Mouse (Mus musculus) midbrain, embryonic 11.5 days (tissue): Measurements from ENCODE around the gene Fbh1. TPM values are rescaled to one million over a fixed set of nuclear protein-coding genes. Genes with fewer than 3 reads are reported as not detected.
"Not testable (repeated sequence)": the region's sequence is repeated elsewhere in the genome, so short reads cannot be mapped to it uniquely, and the experiment has no call there.

ENCODE experiments used
- ATAC-seq: fragments of 200-750 bp; cut with Nextera tagmentation; 2 replicates; pipeline ENCODE4 v1.8.0; 2017; ENCODE audit warnings: moderate TSS enrichment, moderate library complexity; ENCODE audit not compliant: low FRiP score
- DNase-seq: peaks from one replicate; pipeline ENCODE4 v3.0.0; 2015; ENCODE audit warnings: low spot score; ENCODE audit errors: missing footprints
- H3K27ac ChIP-seq: fragments of 300-500 bp; sonication (generic); 2 replicates; pipeline ENCODE4 v1.5.1; 2014; ENCODE audit warnings: low read depth, low read length
- H3K27me3 ChIP-seq: fragments of 300-500 bp; sonication (generic); 2 replicates; pipeline ENCODE4 v1.6.1; 2014; ENCODE audit warnings: mild to moderate bottlenecking, low read length, moderate library complexity, mixed read lengths; ENCODE audit not compliant: control insufficient read depth, insufficient read depth
- H3K36me3 ChIP-seq: fragments of 300-500 bp; sonication (generic); 2 replicates; pipeline ENCODE4 v1.6.1; 2014; ENCODE audit warnings: mild to moderate bottlenecking, low read length, moderate library complexity, mixed read lengths; ENCODE audit not compliant: control insufficient read depth, insufficient read depth
- H3K4me1 ChIP-seq: fragments of 300-500 bp; sonication (generic); 2 replicates; pipeline ENCODE4 v1.6.1; 2014; ENCODE audit warnings: low read length; ENCODE audit not compliant: control insufficient read depth, insufficient read depth
- H3K4me2 ChIP-seq: fragments of 300-500 bp; sonication (generic); 2 replicates; pipeline ENCODE4 v1.6.1; 2014; ENCODE audit warnings: mild to moderate bottlenecking, moderate library complexity
- H3K4me3 ChIP-seq: fragments of 300-500 bp; sonication (generic); 2 replicates; pipeline ENCODE4 v1.5.1; 2014; ENCODE audit warnings: low read depth, low read length
- H3K9ac ChIP-seq: fragments of 300-500 bp; sonication (generic); 2 replicates; pipeline ENCODE4 v1.6.1; 2014; ENCODE audit warnings: low read length
- H3K9me3 ChIP-seq: fragments of 300-500 bp; sonication (generic); 2 replicates; pipeline ENCODE4 v1.6.1; 2016; ENCODE audit warnings: low read length; ENCODE audit not compliant: control insufficient read depth
- WGBS: fragments of 180-500 bp; shearing (Covaris S2); extraction: QIAGEN DNeasy Blood & Tissue Kit; methylation state at CpG from one replicate; pipeline ENCODE4 v1.1.7; 2014; 5-methylcytosine and 5-hydroxymethylcytosine counted together
- polyA plus RNA-seq: library from polyadenylated mRNA; unstranded; fragments of >200 nt; fragmentation: Nextera tagmentation; extraction: Ambion mirVana; gene quantifications from 2 replicates; pipeline ENCODE4 v1.2.1, GENCODE M21; 2014

Gene Fbh1
- polyA plus RNA-seq, 1 experiment from 2014 or later: 134 TPM

DNA sequence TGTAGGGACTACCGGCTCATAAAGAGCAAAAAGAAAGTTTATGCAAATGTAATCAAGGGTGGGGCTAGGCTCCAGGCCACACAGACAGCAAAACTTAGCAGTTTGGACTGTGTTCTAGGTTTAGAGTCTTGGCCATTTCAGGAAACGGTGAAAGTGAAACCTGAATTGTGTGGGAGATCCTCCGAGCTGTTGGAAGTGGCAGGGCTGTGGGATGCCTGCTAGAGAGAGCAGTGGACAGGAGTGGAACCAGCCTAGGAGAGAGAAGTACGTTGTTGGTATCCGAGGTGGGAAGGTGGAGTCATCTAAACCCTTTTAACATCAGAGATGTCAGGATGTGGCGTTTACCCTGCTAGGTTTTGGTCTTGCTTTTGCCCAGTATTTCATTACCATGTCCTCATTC lies 41.5 kb downstream of the Fbh1 start:
- H3K4me3 ChIP-seq: no peak overlapping the region
- no peak overlapping the region for H3K4me2 ChIP-seq
- no peak overlapping the region for H3K9ac ChIP-seq
- H3K27ac ChIP-seq: no peak overlapping the region
- H3K4me1 ChIP-seq: no peaks in the 10 kb centered on the region
- DNase-seq (no peak), ATAC-seq (no peak)
- H3K9me3 ChIP-seq: no peaks in the 10 kb centered on the region
- WGBS: 81% methylated on average over 6 of the region's 6 CpGs
- no peaks in the 10 kb centered on the region for H3K27me3 ChIP-seq
- H3K36me3 ChIP-seq: peaks cover 4% of the 10 kb centered on the region

DNA sequence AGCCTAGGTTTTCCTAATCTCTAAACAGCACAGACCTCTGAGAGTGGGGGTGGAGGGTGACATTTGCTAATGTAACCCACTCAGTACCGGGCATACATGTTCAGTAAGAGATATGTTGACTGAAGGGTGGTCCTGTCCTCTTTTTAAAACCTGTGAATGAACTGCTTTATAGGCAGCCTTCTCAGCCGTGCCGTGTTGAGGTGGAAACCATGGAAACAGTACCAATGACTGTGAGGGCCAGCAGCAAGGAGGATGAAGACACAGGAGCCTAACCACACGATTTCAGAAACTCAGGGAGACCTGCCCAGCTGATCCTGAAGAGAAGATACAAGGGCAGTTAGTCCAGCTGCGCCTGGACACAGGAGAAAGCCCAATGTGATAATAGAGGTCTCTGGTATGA lies 44.4 kb downstream of the Fbh1 start:
- no peak for ATAC-seq
- Histone ChIP-seq H3K9ac (no peak overlapping the region), H3K36me3 (peaks cover 3% of the 10 kb centered on the region; the same call in 1 of the 2 replicates), H3K4me1 (no peaks in the 10 kb centered on the region), H3K4me3 (no peak overlapping the region), H3K9me3 (no peaks in the 10 kb centered on the region), H3K27ac (no peak overlapping the region), H3K27me3 (no peaks in the 10 kb centered on the region), H3K4me2 (no peak overlapping the region)
- no peak for DNase-seq
- 63% methylated on average over 5 of the region's 5 CpGs for WGBS

DNA sequence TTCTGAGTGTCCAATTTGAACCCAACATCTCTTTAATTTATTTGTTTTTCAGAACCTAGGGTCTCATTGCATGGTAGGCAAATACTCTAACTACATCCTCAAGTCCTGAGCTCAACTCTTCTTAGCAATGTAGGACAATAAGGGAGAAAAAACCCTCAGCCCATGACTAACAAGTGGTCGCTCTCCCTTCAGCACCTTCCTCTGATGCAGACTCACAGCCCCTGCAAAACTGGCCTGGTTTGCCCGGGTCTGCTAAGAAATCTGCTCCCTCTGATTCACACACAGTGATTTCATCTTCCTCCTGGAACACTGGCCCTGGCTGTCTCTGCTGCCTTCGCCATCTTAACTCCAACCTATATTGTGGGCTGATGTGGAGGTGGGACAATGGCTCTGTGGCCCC lies 48.3 kb downstream of the Fbh1 start:
- no peak for DNase-seq
- 56% methylated on average over 3 of the region's 3 CpGs for WGBS

DNA sequence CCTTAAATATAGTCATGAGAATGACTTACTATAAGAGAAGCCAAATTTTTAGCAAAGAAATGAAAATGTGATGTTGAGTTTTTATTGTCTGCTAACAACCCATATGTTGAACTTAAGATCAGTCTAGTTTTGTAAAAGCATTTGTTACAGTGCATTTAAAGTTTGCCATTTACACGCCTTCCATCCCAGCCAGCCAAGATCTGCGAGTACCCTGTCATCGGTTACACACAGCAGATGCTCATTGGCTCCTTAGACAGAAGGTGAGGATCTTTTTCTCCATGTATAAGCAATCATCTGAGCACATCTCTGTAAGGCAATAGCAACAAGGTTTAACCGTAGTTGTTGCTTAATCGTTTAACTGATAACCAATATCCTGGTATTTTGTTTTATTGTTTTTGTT lies 49.8 kb downstream of the Fbh1 start:
- DNase-seq: no peak
- Histone ChIP-seq H3K4me1 (no peaks in the 10 kb centered on the region), H3K4me3 (no peak overlapping the region), H3K36me3 (no peaks in the 10 kb centered on the region), H3K9ac (no peak overlapping the region), H3K9me3 (no peaks in the 10 kb centered on the region), H3K27me3 (no peaks in the 10 kb centered on the region), H3K27ac (no peak overlapping the region), H3K4me2 (no peak overlapping the region)
- no peak for ATAC-seq
- WGBS: 92% methylated on average over 5 of the region's 5 CpGs

More for the DNA sequence above, 48.3 kb downstream of the Fbh1 start:
- H3K4me2 ChIP-seq: no peak overlapping the region
- no peak overlapping the region for H3K9ac ChIP-seq
- H3K9me3 ChIP-seq: no peaks in the 10 kb centered on the region
- no peak overlapping the region for H3K27ac ChIP-seq
- no peaks in the 10 kb centered on the region for H3K27me3 ChIP-seq
- ATAC-seq: no peak
- H3K36me3 ChIP-seq: no peaks in the 10 kb centered on the region
- H3K4me3 ChIP-seq: no peak overlapping the region
- H3K4me1 ChIP-seq: no peaks in the 10 kb centered on the region

DNA sequence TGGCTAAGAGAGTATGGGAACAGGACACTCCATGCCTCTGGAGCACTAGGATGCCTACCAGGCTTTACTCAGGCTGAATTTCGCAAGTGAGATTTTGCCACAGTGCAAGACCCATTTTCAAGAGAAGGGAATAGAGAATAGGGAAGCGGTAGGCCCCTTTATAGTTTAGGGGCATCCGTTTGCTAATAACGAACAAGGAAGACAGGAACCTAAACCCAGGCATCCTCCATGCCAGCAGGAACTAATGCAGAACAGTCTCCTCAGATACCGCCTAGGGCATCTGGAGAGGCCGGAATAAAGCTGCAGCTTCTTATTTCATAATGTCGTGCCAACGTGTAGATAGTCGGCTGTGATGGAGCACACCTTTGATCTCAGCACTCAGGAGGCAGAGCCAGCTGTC lies 54.8 kb downstream of the Fbh1 start:
- no peak overlapping the region for H3K4me3 ChIP-seq
- no peak overlapping the region for H3K27ac ChIP-seq
- ATAC-seq (no peak), DNase-seq (no peak)
- H3K36me3 ChIP-seq: no peaks in the 10 kb centered on the region
- H3K9me3 ChIP-seq: no peaks in the 10 kb centered on the region
- 90% methylated on average over 9 of the region's 9 CpGs for WGBS
- H3K4me1 ChIP-seq: no peaks in the 10 kb centered on the region
- no peaks in the 10 kb centered on the region for H3K27me3 ChIP-seq
- no peak overlapping the region for H3K4me2 ChIP-seq
- no peak overlapping the region for H3K9ac ChIP-seq

DNA sequence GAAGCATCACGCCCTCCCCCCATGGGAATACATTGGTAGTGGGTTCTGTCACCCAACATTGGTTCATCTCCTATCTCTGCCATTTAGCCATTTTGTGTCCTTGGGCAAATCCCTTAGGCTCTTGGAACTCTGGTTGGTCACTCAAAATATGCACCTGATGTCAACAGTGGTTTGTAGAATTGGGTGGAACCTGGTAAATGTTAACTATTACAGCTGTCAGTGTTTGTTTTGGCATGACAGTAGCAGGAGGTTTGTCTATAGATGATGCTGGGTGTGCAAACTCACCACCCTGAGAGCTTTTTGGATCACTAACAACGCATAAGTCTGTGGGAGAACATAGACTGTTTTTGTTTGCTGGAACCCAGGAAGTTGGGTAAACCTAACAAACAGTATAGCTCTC lies 58.8 kb downstream of the Fbh1 start:
- H3K9ac ChIP-seq: no peak overlapping the region
- ATAC-seq (no peak), DNase-seq (no peak)
- no peaks in the 10 kb centered on the region for H3K36me3 ChIP-seq
- H3K4me3 ChIP-seq: no peak overlapping the region
- H3K9me3 ChIP-seq: no peaks in the 10 kb centered on the region
- no peak overlapping the region for H3K27ac ChIP-seq
- 80% methylated on average over 2 of the region's 2 CpGs for WGBS
- H3K4me1 ChIP-seq: no peaks in the 10 kb centered on the region
- no peak overlapping the region for H3K4me2 ChIP-seq
- H3K27me3 ChIP-seq: no peaks in the 10 kb centered on the region

DNA sequence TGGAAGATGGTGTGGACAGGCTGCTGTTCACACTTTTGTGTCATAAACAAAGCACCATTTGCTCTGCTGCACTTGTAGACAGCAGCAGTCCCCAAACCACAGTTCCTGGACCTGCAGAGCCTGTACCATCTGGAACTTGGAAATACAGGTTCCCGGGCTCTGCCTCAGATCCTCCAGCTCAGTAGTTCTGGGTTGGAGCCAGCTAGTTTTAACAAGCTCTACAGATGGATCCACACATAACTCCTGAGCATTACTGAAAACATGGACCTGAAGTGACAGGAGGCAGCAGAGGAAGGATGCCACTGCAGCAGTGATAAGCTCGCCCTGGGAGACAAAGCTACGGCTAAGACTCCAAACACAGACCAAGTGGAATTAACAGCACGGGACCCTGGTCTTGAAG lies 62.8 kb downstream of the Fbh1 start:
- Histone ChIP-seq H3K36me3 (no peaks in the 10 kb centered on the region), H3K9me3 (no peaks in the 10 kb centered on the region), H3K4me2 (no peak overlapping the region), H3K27ac (no peak overlapping the region), H3K9ac (no peak overlapping the region), H3K27me3 (no peaks in the 10 kb centered on the region), H3K4me3 (no peak overlapping the region), H3K4me1 (no peaks in the 10 kb centered on the region)
- ATAC-seq (no peak), DNase-seq (no peak)
- 89% methylated on average over 4 of the region's 4 CpGs for WGBS

DNA sequence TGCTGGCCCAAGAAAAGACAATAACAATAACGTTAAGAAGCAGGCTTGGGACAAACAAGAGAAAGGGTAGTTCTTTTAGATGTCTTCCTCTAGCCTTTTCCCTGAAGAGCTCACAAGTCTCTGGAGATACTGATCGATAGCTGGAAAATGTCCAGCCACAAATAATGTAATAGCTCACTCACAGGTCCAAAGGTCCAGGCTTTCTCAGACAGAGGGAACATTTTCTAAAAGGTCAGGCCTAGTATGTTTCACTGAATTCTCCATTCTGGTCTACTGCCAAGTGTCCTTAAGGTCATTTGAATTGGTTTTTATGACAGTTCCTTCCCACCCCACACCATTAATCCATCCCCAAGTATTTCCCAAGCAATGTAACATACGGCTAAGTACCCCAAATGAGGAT lies 64.4 kb downstream of the Fbh1 start:
- no peak overlapping the region for H3K9ac ChIP-seq
- 75% methylated on average over 3 of the region's 3 CpGs for WGBS

DNA sequence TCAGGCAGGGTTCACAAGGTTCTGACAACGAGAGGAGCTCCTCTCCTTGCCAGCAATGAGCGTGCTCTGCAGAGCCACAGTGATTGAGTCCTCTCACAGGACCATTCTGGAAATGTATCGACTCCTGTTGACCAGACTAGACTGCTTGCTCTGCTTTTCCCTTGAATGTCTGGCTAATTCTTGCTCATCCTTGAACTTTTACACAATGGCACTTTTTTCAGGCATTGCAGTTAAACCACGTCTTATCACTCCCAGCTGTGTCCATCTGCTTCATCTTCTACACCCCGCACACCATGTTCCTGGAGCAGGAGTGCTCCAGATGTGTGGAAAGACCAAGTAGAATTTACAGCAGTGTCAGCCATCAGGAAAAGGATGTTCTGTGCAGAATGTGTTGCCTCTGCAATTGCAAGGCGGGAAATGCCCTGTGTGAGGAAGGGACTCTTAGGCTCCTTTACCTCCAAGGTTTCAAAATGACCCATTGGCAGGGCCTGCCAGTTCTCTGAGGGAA lies 64.8 kb downstream of the Fbh1 start:
- Histone ChIP-seq H3K27ac (no peak overlapping the region), H3K9ac (no peak overlapping the region), H3K4me3 (no peak overlapping the region), H3K4me1 (no peaks in the 10 kb centered on the region), H3K36me3 (no peaks in the 10 kb centered on the region), H3K4me2 (no peak overlapping the region), H3K27me3 (no peaks in the 10 kb centered on the region), H3K9me3 (no peaks in the 10 kb centered on the region)
- ATAC-seq: no peak
- 90% methylated on average over 6 of the region's 6 CpGs for WGBS
- no peak for DNase-seq

More for the DNA sequence above, 64.4 kb downstream of the Fbh1 start:
- Histone ChIP-seq H3K4me3 (no peak overlapping the region), H3K4me1 (no peaks in the 10 kb centered on the region), H3K27me3 (no peaks in the 10 kb centered on the region), H3K27ac (no peak overlapping the region), H3K9me3 (no peaks in the 10 kb centered on the region), H3K36me3 (no peaks in the 10 kb centered on the region), H3K4me2 (no peak overlapping the region)
- DNase-seq (no peak), ATAC-seq (no peak)

DNA sequence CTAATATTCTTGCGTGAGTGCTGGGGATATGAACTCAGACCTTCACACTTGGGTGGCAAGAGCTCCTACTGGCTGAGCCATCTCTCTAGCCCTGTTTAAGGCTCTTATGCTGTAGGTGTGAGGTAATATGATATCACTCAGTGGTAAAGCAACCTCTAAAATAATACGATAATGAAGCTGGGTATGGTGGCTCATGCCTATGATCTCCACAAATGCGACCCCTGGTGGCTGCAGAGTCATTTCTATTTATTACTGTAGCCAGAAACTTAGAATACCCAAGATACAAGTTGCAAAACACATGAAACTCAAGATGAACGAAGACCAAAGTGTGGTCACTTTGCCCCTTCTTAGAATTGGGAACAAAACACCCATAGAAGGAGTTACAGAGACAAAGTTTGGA lies 67.3 kb downstream of the Fbh1 start:
- not testable (repeated sequence) for H3K4me1 ChIP-seq, DNase-seq, H3K9me3 ChIP-seq, H3K4me2 ChIP-seq, H3K27ac ChIP-seq, H3K36me3 ChIP-seq, H3K4me3 ChIP-seq, H3K9ac ChIP-seq, ATAC-seq
- H3K27me3 ChIP-seq: peaks cover 13% of the 10 kb centered on the region
- WGBS: 62% methylated on average over 4 of the region's 4 CpGs
